Mouse (Mus musculus) lung, adult 2 months (tissue): ENCODE measurements at regions not wholly inside any gene's neighbourhood (a gene's known extent, or its start where the extent isn't known, plus 50 kb on each side); places are given as distances from the start of the nearest gene placed in this dataset.
"Not testable (repeated sequence)": the region's sequence is repeated elsewhere in the genome, so short reads cannot be mapped to it uniquely, and the experiment has no call there.

Experiments used
- DNase-seq: peaks from one replicate; pipeline ENCODE4 v3.0.0; 2022
- H3K4me1 ChIP-seq: fragments of 200-500 bp; 2 replicates; pipeline ENCODE4 v1.6.1; 2011; ENCODE audit warnings: low read length; ENCODE audit not compliant: control insufficient read depth, insufficient read depth
- H3K4me3 ChIP-seq: fragments of 200-500 bp; replicated peaks from 2 replicates; pipeline ENCODE3; 2011; ENCODE audit warnings: low read depth, mild to moderate bottlenecking, control low read depth, low read length; ENCODE audit errors: extremely low read depth
- CTCF ChIP-seq: fragments of 200-500 bp; IDR thresholded peaks from 2 replicates; pipeline ENCODE4 v1.5.1; 2011; ENCODE audit warnings: mild to moderate bottlenecking, low read length, control low read depth; ENCODE audit not compliant: insufficient read depth
- POLR2A ChIP-seq: fragments of 200-500 bp; IDR thresholded peaks from 2 replicates; pipeline ENCODE4 v1.6.1; 2011; ENCODE audit warnings: low read depth, mild to moderate bottlenecking, control low read depth, low read length, borderline replicate concordance; ENCODE audit errors: extremely low read depth
- WGBS: fragments of 180-500 bp; shearing (Covaris S2); methylation state at CpG from one replicate; pipeline ENCODE4 v1.1.7; 2018; 5-methylcytosine and 5-hydroxymethylcytosine counted together

DNA sequence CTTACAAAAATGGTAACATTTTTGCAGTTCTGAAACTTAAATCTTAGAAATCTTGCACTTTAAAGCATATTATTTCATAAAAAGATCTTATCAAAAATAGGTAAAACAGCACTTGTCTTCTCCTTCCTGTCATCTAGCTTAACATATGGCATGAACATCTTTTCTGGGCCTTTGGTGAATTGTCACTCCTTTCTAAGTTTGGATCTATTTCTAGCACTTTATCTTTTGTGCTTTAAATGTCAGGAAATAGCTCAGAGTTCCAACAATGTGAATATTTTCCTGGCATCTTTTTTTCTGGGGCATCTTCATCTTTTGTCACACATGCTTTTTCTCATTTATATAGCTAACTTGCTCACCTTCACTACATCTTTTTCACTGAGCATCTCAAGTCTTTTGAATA, 527.4 kb upstream of the Gm5150 start:
- TF ChIP-seq POLR2A (no peak), CTCF (no peak)
- Histone ChIP-seq H3K4me1 (no peaks in the 10 kb centered on the region), H3K4me3 (no peak overlapping the region)
- no peak for DNase-seq

- H3K4me1 ChIP-seq, DNase-seq, H3K4me3 ChIP-seq: not testable (repeated sequence)
- 69% methylated on average over 6 of the region's 6 CpGs for WGBS
These were observed 521.3 kb upstream of the Gm5150 start for GRCm38 (mm10) chr3:16527511-16527910.

DNA sequence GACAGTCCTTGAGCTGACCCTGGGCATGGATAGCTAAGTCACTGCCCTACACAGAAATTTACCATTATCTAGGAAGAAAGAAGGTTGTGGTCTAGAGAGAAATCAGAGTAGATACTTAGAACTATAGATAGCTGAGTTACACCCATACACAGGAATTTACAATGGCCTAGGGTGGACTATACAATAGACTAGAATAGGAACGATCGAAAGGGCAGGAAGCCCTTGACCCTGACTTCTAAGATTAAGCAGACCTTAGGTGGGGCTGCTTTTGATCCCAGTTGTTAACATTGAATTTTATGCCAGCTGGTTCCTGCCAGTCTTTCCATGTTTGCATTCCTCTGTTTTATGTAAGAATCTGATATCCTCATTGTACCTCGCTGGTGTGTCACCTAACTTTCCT, 482.2 kb upstream of the Gm5150 start:
- WGBS: 60% methylated on average over 3 of the region's 3 CpGs
- not testable (repeated sequence) for H3K4me1 ChIP-seq, H3K4me3 ChIP-seq, DNase-seq

DNA sequence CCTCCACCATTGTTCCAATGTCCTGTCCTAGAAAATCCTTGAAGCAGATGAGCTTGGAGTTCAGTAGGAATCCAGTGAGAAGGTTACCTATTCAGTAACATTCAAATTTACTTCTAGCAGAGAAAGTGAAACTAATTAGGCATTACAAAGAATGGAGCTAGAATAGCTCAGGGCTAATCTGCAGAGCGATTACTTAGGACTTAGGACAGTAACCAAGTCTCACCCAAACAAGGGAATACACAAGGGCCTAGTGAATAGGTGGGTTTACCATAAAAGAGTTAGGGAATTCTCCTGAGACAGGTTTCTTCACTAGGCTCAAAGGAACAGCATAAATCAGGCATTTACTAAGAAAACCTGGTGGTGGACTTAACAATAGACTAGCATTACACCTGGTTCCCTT, 476.5 kb upstream of the Gm5150 start:
- WGBS: 80% methylated on average over 1 of the region's 1 CpGs
- no peak for TF ChIP-seq CTCF
- no peaks in the 10 kb centered on the region for H3K4me1 ChIP-seq
- no peak overlapping the region for H3K4me3 ChIP-seq
- no peak for DNase-seq

GRCm38 (mm10) chr3:16471360-16471759, 465.1 kb upstream of the Gm5150 start:
- no peak for DNase-seq
- Histone ChIP-seq H3K4me1 (no peaks in the 10 kb centered on the region), H3K4me3 (no peak overlapping the region)
- 66% methylated on average over 1 of the region's 1 CpGs for WGBS
- TF ChIP-seq POLR2A: no peak
- no peak for TF ChIP-seq CTCF

DNA sequence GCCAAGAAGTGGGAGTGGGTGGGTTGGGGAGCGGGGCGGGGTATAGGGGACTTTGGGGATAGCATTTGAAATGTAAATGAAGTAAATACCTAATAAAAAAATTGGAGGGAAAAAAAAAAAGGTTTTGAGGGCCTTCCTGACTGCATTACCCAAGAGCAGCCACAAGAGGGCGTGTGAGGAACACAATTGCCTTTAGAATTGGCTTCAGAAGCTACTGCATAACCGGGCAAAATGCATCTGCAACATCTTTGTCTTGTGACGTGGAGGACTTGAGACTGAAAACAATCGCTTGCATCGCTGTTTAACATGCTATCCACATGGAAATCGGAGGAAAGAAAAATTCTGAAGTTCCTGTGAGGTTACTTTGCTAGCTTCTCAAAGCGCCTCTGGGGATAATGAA, 460.2 kb upstream of the Gm5150 start:
- TF ChIP-seq CTCF: peak; percentile 31; the same call in 1 of the 2 replicates
- TF ChIP-seq POLR2A: no peak
- 18% methylated on average over 9 of the region's 9 CpGs for WGBS
- peak; percentile 21 for DNase-seq
- H3K4me3 ChIP-seq: no peak overlapping the region
- no peaks in the 10 kb centered on the region for H3K4me1 ChIP-seq

GRCm38 (mm10) chr3:16465357-16465756, 459.1 kb upstream of the Gm5150 start:
- 54% methylated on average over 3 of the region's 3 CpGs for WGBS

GRCm38 (mm10) chr3:16464301-16464700, 458.1 kb upstream of the Gm5150 start:
- no peak for DNase-seq
- WGBS: 64% methylated on average over 2 of the region's 2 CpGs

More at GRCm38 (mm10) chr3:16465357-16465756, 459.1 kb upstream of the Gm5150 start:
- Histone ChIP-seq H3K4me1 (no peaks in the 10 kb centered on the region), H3K4me3 (no peak overlapping the region)
- DNase-seq: no peak
- TF ChIP-seq CTCF (no peak), POLR2A (no peak)

DNA sequence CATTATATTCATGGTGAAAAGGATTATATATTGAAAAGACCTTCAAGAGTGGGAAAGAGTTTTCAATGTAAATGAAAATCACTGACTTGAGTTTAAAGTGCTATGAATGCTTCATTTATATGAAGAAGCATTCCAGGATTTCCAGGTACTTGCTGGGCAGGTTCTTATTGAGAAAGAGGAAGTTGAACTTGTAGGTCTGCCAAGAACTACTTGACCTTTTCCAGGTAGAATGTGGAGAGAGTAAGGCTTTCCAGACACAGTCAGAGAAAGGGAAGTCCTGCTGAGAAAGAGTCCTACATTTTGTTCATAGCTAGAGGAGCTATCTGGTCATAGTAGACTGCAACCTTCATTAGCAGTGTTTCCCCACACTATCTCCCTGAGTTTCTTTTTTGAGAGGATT, 426.8 kb upstream of the Gm5150 start:
- TF ChIP-seq POLR2A (no peak), CTCF (no peak)
- H3K4me1 ChIP-seq: no peaks in the 10 kb centered on the region
- no peak for DNase-seq
- no peak overlapping the region for H3K4me3 ChIP-seq

More at GRCm38 (mm10) chr3:16464301-16464700, 458.1 kb upstream of the Gm5150 start:
- Histone ChIP-seq H3K4me1 (no peaks in the 10 kb centered on the region), H3K4me3 (no peak overlapping the region)
- no peak for TF ChIP-seq POLR2A
- no peak for TF ChIP-seq CTCF

DNA sequence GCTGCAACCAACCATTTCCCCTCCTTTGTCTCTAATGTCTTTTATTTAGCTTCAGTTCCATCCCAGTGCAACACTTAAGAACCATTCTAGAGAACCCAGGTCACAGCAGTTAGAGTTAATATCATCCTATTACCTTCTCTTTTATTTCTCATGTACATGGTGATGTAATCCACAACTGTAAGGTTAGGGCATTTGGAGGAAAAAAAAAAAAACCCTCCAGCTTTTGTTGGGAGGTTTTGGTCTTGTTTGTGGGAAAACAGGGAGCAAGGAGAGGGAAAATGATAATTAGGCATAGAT, 425.5 kb upstream of the Gm5150 start:
- no peak overlapping the region for H3K4me3 ChIP-seq
- DNase-seq: no peak

GRCm38 (mm10) chr3:16431082-16431818, 425.0 kb upstream of the Gm5150 start:
- no peak for DNase-seq
- TF ChIP-seq POLR2A: no peak
- no peak for TF ChIP-seq CTCF
- Histone ChIP-seq H3K4me1 (no peaks in the 10 kb centered on the region), H3K4me3 (no peak overlapping the region)
- 56% methylated on average over 3 of the region's 3 CpGs for WGBS

More for the DNA sequence above, 425.5 kb upstream of the Gm5150 start:
- no peak for TF ChIP-seq CTCF
- TF ChIP-seq POLR2A: no peak
- no peaks in the 10 kb centered on the region for H3K4me1 ChIP-seq
